Mouse (Mus musculus) lung, adult 2 months (tissue): Measurements from ENCODE around the gene Sbno2.

ENCODE experiments used
- CTCF ChIP-seq: fragments of 200-500 bp; IDR thresholded peaks from 2 replicates; pipeline ENCODE4 v1.5.1; 2011; ENCODE audit warnings: mild to moderate bottlenecking, low read length, control low read depth; ENCODE audit not compliant: insufficient read depth
- POLR2A ChIP-seq: fragments of 200-500 bp; IDR thresholded peaks from 2 replicates; pipeline ENCODE4 v1.6.1; 2011; ENCODE audit warnings: low read depth, mild to moderate bottlenecking, control low read depth, low read length, borderline replicate concordance; ENCODE audit errors: extremely low read depth

GRCm38 (mm10) chr10:80142530-80142925 is 37.2 kb upstream of the Sbno2 start:
- TF ChIP-seq POLR2A (no peak), CTCF (no peak)
